In the genomic region with DNA sequence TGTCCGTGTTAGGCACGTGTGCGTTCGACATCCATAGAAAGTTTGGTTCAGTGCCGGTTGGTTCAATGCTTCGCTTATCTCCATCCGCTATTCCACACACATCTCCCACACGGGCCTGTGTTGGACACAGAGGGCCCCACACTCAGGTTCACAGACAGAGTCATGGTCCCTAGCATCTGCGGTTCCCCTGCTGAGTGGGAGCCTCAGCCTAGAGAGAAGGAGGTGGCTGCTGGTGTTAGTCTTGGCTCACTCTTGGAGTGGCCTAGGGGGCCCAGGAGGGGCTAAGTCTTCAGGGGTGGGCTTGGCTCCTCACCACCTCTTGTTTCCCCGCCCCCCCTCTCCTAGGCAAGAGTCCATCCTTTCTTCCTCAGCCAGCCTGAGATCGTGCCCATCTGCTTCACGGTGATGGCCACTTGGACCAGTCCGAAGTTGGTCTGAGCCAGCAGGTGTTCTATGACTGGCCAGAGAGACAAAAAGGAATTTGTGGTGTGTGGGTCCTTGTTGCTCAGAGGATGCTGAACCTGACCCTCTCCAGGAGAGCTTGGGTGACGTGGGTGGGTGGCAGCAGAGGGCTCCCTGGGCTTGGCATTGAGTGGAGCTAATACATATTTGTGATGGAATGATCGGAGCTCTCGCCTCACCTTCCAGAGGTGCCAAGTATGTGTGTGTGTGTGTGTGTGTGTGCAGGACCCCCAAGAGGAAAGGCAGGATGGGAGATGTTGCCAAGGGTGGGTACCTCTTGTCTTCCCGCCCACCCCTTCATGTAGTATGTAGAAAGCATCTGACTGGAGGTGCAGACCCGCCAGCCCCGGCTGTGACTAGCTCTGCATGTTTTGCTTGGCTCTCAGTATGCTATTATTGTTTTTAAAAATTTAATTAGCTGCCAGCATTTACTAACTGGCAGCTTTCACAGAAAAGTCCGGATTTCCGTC, we compare ENCODE assay signal across 9 mouse cellular contexts. TPM values are rescaled to one million over a fixed set of nuclear protein-coding genes. Genes with fewer than 3 reads are reported as not detected.
DNase-seq lines count a peak whose midpoint lies in the region; ATAC-seq and TF ChIP-seq lines count a peak whose summit lies in the region.
"Had no signal": no experiment of that assay in that cellular context is flagged by ENCODE, and none has a peak within 500 bp of the region (broad histone marks: within the 10 kb centered on the region; RNA-seq: fewer than 3 reads in every experiment).

No protein-coding gene starts in this region.

- intact Hi-C loops in heart, adult 2 months (cut with DNase I) = loop anchor here (2.0 kb wide), 1 partner anchor 29 kb away; no protein-coding TSS in a partner anchor

- TF ChIP-seq EP300 in heart, adult 2 months (IDR thresholded peaks at IDR 0.05; ENCODE audit: insufficient read depth, low read depth, low read length) = no peak

- H3ac ChIP-seq in C2C12 (ENCODE audit: control insufficient read depth, insufficient read length, low read depth) = peak overlapping the region; percentile 53

- no peaks in the 10 kb centered on the region; the same call in 1 of the 2 replicates for H3K27me3 ChIP-seq in heart, adult 2 months (ENCODE audit: control insufficient read depth, insufficient read depth, low read length)
- no peaks in the 10 kb centered on the region for H3K27me3 ChIP-seq in C2C12 (ENCODE audit: control insufficient read depth, insufficient read depth, insufficient read length)
- peaks cover 22% of the 10 kb centered on the region for H3K27me3 ChIP-seq in heart, embryonic 15.5 days
- H3K27me3 ChIP-seq in liver, embryonic 15.5 days = peaks cover 45% of the 10 kb centered on the region
- no peaks in the 10 kb centered on the region; the same call in 1 of the 2 replicates for H3K27me3 ChIP-seq in cerebellum, adult 2 months (ENCODE audit: control insufficient read depth, insufficient read depth, low read length)

- H3K27ac ChIP-seq in heart, adult 2 months = peak overlapping the region; percentile 63
- peak overlapping the region; percentile 47 for H3K27ac ChIP-seq in heart, embryonic 15.5 days
- H3K27ac ChIP-seq in liver, embryonic 15.5 days (replicated peaks) = no peak overlapping the region
- H3K27ac ChIP-seq in cerebellum, adult 2 months (ENCODE audit: insufficient read depth, low read length) = no peak overlapping the region
- H3K27ac ChIP-seq: macrophage had no signal

- H3K4me2 ChIP-seq in heart, embryonic 15.5 days = peak overlapping the region; percentile 75
- peak overlapping the region; percentile 43 for H3K4me2 ChIP-seq in liver, embryonic 15.5 days

- no peaks in the 10 kb centered on the region for H3K79me2 ChIP-seq in heart, adult 2 months (replicated peaks; ENCODE audit: control insufficient read depth, insufficient read depth, low read length)
- peaks cover 64% of the 10 kb centered on the region for H3K79me2 ChIP-seq in C2C12 (ENCODE audit: control insufficient read depth, insufficient read depth)

- WGBS in heart, adult 2 months = 34% methylated on average over 21 of the region's 21 CpGs
- WGBS in heart, embryonic 15.5 days = 46% methylated on average over 21 of the region's 21 CpGs
- 50% methylated on average over 21 of the region's 21 CpGs for WGBS in liver, embryonic 15.5 days (ENCODE audit: insufficient replicate concordance)
- 24% methylated on average over 21 of the region's 21 CpGs for WGBS in cerebellum, adult 2 months

- peaks cover 47% of the 10 kb centered on the region for H3K79me3 ChIP-seq in C2C12 (ENCODE audit: low read depth)

- H3K36me3 ChIP-seq in heart, adult 2 months (ENCODE audit: control insufficient read depth, insufficient read depth, low read length) = no peaks in the 10 kb centered on the region; the same call in 1 of the 2 replicates
- H3K36me3 ChIP-seq in C2C12 (ENCODE audit: control insufficient read depth, insufficient read depth) = peaks cover 12% of the 10 kb centered on the region
- no peaks in the 10 kb centered on the region for H3K36me3 ChIP-seq in heart, embryonic 15.5 days
- no peaks in the 10 kb centered on the region for H3K36me3 ChIP-seq in liver, embryonic 15.5 days (replicated peaks)

- no peak; the same call in 1 of the 2 replicates for ATAC-seq in heart, embryonic 15.5 days (replicated peaks; ENCODE audit: insufficient number of reproducible peaks, insufficient read depth, low FRiP score, low read depth)
- ATAC-seq in liver, embryonic 15.5 days (ENCODE audit: insufficient read depth) = no peak

- H3K9me3 ChIP-seq in heart, embryonic 15.5 days (replicated peaks) = no peaks in the 10 kb centered on the region
- no peaks in the 10 kb centered on the region for H3K9me3 ChIP-seq in liver, embryonic 15.5 days (replicated peaks)

- H3K4me3 ChIP-seq in heart, adult 2 months = peak overlapping the region; percentile 57
- H3K4me3 ChIP-seq in C2C12 (ENCODE audit: insufficient read depth, poor library complexity, severe bottlenecking) = peak overlapping the region; percentile 41
- H3K4me3 ChIP-seq in heart, embryonic 15.5 days = peak overlapping the region; percentile 55
- H3K4me3 ChIP-seq in liver, embryonic 15.5 days (replicated peaks) = no peak overlapping the region
- no peak overlapping the region for H3K4me3 ChIP-seq in cerebellum, adult 2 months (replicated peaks; ENCODE audit: insufficient read depth, low read depth, low read length)

- peak in 1 of 2 experiments; percentile 29 for DNase-seq in heart, adult 2 months
- DNase-seq in heart, postnatal 4 days = no peak
- no peak for DNase-seq in urinary bladder, postnatal 4 days (ENCODE audit: low spot score in 2 of 2)
- DNase-seq in cerebellum, adult 2 months = no peak
- no peak for DNase-seq in left cerebral cortex, adult 8-10 months (ENCODE audit: low spot score in 2 of 2)

- no peak for TF ChIP-seq POLR2A in heart, adult 2 months (IDR thresholded peaks at IDR 0.05; ENCODE audit: insufficient read depth, low read depth, low read length)
- TF ChIP-seq POLR2A in cerebellum, adult 2 months (IDR thresholded peaks at IDR 0.05; ENCODE audit: borderline replicate concordance, insufficient read depth, low read length) = no peak

- peaks cover 22% of the 10 kb centered on the region for H3K4me1 ChIP-seq in heart, adult 2 months (ENCODE audit: control insufficient read depth, insufficient read depth, low read length)
- peaks cover 76% of the 10 kb centered on the region for H3K4me1 ChIP-seq in heart, embryonic 15.5 days (replicated peaks)
- peaks cover 7% of the 10 kb centered on the region for H3K4me1 ChIP-seq in liver, embryonic 15.5 days (replicated peaks)
- peaks cover 9% of the 10 kb centered on the region; the same call in 1 of the 2 replicates for H3K4me1 ChIP-seq in cerebellum, adult 2 months (ENCODE audit: control insufficient read depth, insufficient read depth, low read length)

- TF ChIP-seq CTCF in heart, adult 2 months (IDR thresholded peaks at IDR 0.05) = no peak
- no peak for TF ChIP-seq CTCF in C2C12 (IDR thresholded peaks at IDR 0.05; ENCODE audit: control insufficient read depth, insufficient read depth, insufficient read length)
- no peak for TF ChIP-seq CTCF in cerebellum, adult 2 months (IDR thresholded peaks at IDR 0.05; ENCODE audit: borderline replicate concordance, insufficient read depth, low read depth, low read length)

- peak overlapping the region; percentile 64 for H3K9ac ChIP-seq in heart, adult 2 months (ENCODE audit: low read depth, low read length)
- peak overlapping the region; percentile 51 for H3K9ac ChIP-seq in heart, embryonic 15.5 days
- H3K9ac ChIP-seq in liver, embryonic 15.5 days = no peak overlapping the region

TF ChIP-seq in C2C12, 6 proteins besides CTCF, POLR2A, EP300 and RAD21:
- TF ChIP-seq MYOD1 (IDR thresholded peaks at IDR 0.05; ENCODE audit: control insufficient read depth, insufficient read length, low read depth) = no peak
- no peak for TF ChIP-seq MAX (IDR thresholded peaks at IDR 0.05)

RNA-seq across cellular contexts. Expression of gene Fbln2, which starts 1.3 kb away (rescaled TPM):
- total RNA-seq in heart, adult 2 months (2021) = 10 to 100 TPM; 55.8 to 56.9 TPM
- polyA plus RNA-seq in heart, adult 2 months (2012; rRNA removed) = 117 and 153 TPM in 2 replicates
- total RNA-seq in heart, postnatal 4 days (2021) = 100 to 1,000 TPM; 172 to 182 TPM
- 91.6 TPM for polyA plus RNA-seq in C2C12 (2012; fragmentation: generic; extraction: Trizol)
- polyA plus RNA-seq in heart, embryonic 15.5 days (2015; fragmentation: Nextera tagmentation; extraction: Ambion mirVana) = 156 and 255 TPM in 2 replicates
- 6.2 and 6.5 TPM in 2 replicates for polyA plus RNA-seq in liver, embryonic 15.5 days (2015; fragmentation: Nextera tagmentation; extraction: Ambion mirVana)
- 3.3 and 4.0 TPM in 2 replicates for polyA plus RNA-seq in cerebellum, adult 2 months (2012; rRNA removed)
- total RNA-seq in left cerebral cortex, adult 8-10 months (2022) = 1 to 10 TPM; 6.8 to 8.3 (median 7.3) TPM

RNA-seq across cellular contexts. Expression of gene Hdac11, which starts 57.1 kb away (rescaled TPM):
- total RNA-seq in heart, adult 2 months (2021) = 10 to 100 TPM; 17.4 to 18.4 TPM
- 22.7 and 28.4 TPM in 2 replicates for polyA plus RNA-seq in heart, adult 2 months (2012; rRNA removed)
- 10 to 100 TPM; 11.4 to 12.5 TPM for total RNA-seq in heart, postnatal 4 days (2021)
- polyA plus RNA-seq in C2C12 (2012; fragmentation: generic; extraction: Trizol) = 1.1 TPM
- polyA plus RNA-seq in heart, embryonic 15.5 days (2015; fragmentation: Nextera tagmentation; extraction: Ambion mirVana) = 8.7 and 10.4 TPM in 2 replicates
- polyA plus RNA-seq in liver, embryonic 15.5 days (2015; fragmentation: Nextera tagmentation; extraction: Ambion mirVana) = 5.6 and 5.9 TPM in 2 replicates
- polyA plus RNA-seq in cerebellum, adult 2 months (2012; rRNA removed) = 183 and 188 TPM in 2 replicates
- total RNA-seq in left cerebral cortex, adult 8-10 months (2022) = 100 to 1,000 TPM; 185 to 200 (median 195) TPM

Comparison
In these comparisons a context has a peak if more than half of its experiments do, and no peak if none do; other contexts are left out.
1. H3K27ac ChIP-seq: peak in heart, adult 2 months (single experiment) and heart, embryonic 15.5 days (single experiment); none in liver, embryonic 15.5 days (single experiment) and cerebellum, adult 2 months (single experiment).
2. H3K4me3 ChIP-seq: peak in heart, adult 2 months (single experiment), C2C12 (single experiment) and heart, embryonic 15.5 days (single experiment); none in liver, embryonic 15.5 days (single experiment) and cerebellum, adult 2 months (single experiment).
3. RNA of gene Fbln2, which starts 1.3 kb away (polyA plus RNA-seq): 156 to 255 TPM in heart, embryonic 15.5 days, 117 to 153 TPM in heart, adult 2 months and 91.6 TPM in C2C12 (single experiment); 6.2 to 6.5 TPM in liver, embryonic 15.5 days and 3.3 to 4.0 TPM in cerebellum, adult 2 months; every median in the first group is over 10 times any median in the second.